ENCODE assay signal across 39 mouse cellular contexts in genomic region chr7:63932461-63932860, GRCm38 (mm10). TPM values are rescaled to one million over a fixed set of nuclear protein-coding genes. Genes with fewer than 3 reads are reported as not detected.
DNase-seq lines count a peak whose midpoint lies in the region; ATAC-seq and TF ChIP-seq lines count a peak whose summit lies in the region.
"Had no signal": no experiment of that assay in that cellular context is flagged by ENCODE, and none has a peak within 500 bp of the region (broad histone marks: within the 10 kb centered on the region; RNA-seq: fewer than 3 reads in every experiment).

No protein-coding gene starts in this region.

- peak; percentile 63 for ATAC-seq in erythroid progenitor cell, adult 5-6 weeks (replicated peaks; ENCODE audit: low FRiP score, poor library complexity, severe bottlenecking)
- no peak for ATAC-seq in liver, embryonic 15.5 days (ENCODE audit: insufficient read depth)
- ATAC-seq: forebrain, postnatal 0 days; hindbrain, embryonic 16.5 days; lung, postnatal 0 days had no signal

- no peak overlapping the region for H3K4me3 ChIP-seq in gastrocnemius, adult 2 months
- no peak overlapping the region for H3K4me3 ChIP-seq in liver, embryonic 15.5 days (replicated peaks)
- no peak overlapping the region for H3K4me3 ChIP-seq in layer of hippocampus, adult 2 months
- no peak overlapping the region for H3K4me3 ChIP-seq in forebrain, embryonic 10.5 days
- H3K4me3 ChIP-seq: embryonic facial prominence, embryonic 10.5 days; embryonic facial prominence, embryonic 15.5 days; heart, embryonic 13.5 days; neural tube, embryonic 15.5 days; stomach, embryonic 15.5 days had no signal

- 45% methylated on average over 3 of the region's 3 CpGs for WGBS in liver, embryonic 15.5 days (ENCODE audit: insufficient replicate concordance)
- 92% methylated on average over 3 of the region's 3 CpGs for WGBS in forebrain, embryonic 10.5 days

- no peak for DNase-seq in gastrocnemius, adult 2 months
- no peak for DNase-seq in gastrocnemius, adult 8-10 months (ENCODE audit: low spot score in 2 of 2)
- peak; percentile 40 for DNase-seq in ES-CJ7 (ENCODE audit: low read depth, low spot score)
- no peak for DNase-seq in layer of hippocampus, adult 2 months (ENCODE audit: low spot score in 2 of 2)
- no peak for DNase-seq in layer of hippocampus, postnatal 36 days
- no peak for DNase-seq in forebrain, embryonic 10.5 days (ENCODE audit: extremely low spot score, low spot score)
- DNase-seq: adrenal gland, postnatal 25 days; cerebellum, adult 8-10 months; cerebellum, postnatal 25 days; forebrain, postnatal 0 days; gastrocnemius, postnatal 36 days; kidney, adult 18-20 months; kidney, postnatal 4 days; lung, adult 18-20 months; lung, postnatal 4 days; midbrain, embryonic 14.5 days; retina, postnatal 1 day; right cerebral cortex, postnatal 14 days; thymus, postnatal 14 days had no signal

- no peaks in the 10 kb centered on the region for H3K27me3 ChIP-seq in liver, embryonic 15.5 days
- H3K27me3 ChIP-seq in forebrain, embryonic 10.5 days (ENCODE audit: poor library complexity, severe bottlenecking) = no peaks in the 10 kb centered on the region
- H3K27me3 ChIP-seq: embryonic facial prominence, embryonic 15.5 days; heart, embryonic 13.5 days; neural tube, embryonic 15.5 days; stomach, embryonic 15.5 days had no signal

- intact Hi-C loops in gastrocnemius, adult 2 months (cut with DNase I) = loop anchor here (10.0 kb wide), 1 partner anchor 222 kb away; the partner anchor contains the start of gene Trpm1

- no peak for TF ChIP-seq CTCF in gastrocnemius, adult 2 months (IDR thresholded peaks at IDR 0.05)
- TF ChIP-seq CTCF in layer of hippocampus, adult 2 months (conservative IDR thresholded peaks at IDR 0.05) = no peak

- peak overlapping the region; percentile 44; the same call in 1 of the 2 replicates for H3K27ac ChIP-seq in gastrocnemius, adult 2 months
- peak overlapping the region; percentile 48; the same call in 1 of the 2 replicates for H3K27ac ChIP-seq in liver, embryonic 15.5 days (replicated peaks)
- no peak overlapping the region for H3K27ac ChIP-seq in layer of hippocampus, adult 2 months
- no peak overlapping the region for H3K27ac ChIP-seq in forebrain, embryonic 10.5 days
- H3K27ac ChIP-seq: embryonic facial prominence, embryonic 10.5 days; embryonic facial prominence, embryonic 15.5 days; heart, embryonic 13.5 days; neural tube, embryonic 15.5 days; stomach, embryonic 15.5 days had no signal

- H3K9me3 ChIP-seq in liver, embryonic 15.5 days (replicated peaks) = no peaks in the 10 kb centered on the region
- H3K9me3 ChIP-seq in forebrain, embryonic 10.5 days = no peaks in the 10 kb centered on the region
- H3K9me3 ChIP-seq: embryonic facial prominence, embryonic 10.5 days; embryonic facial prominence, embryonic 15.5 days; heart, embryonic 13.5 days; neural tube, embryonic 15.5 days; stomach, embryonic 15.5 days had no signal

- H3K9ac ChIP-seq in liver, embryonic 15.5 days = no peak overlapping the region
- H3K9ac ChIP-seq: embryonic facial prominence, embryonic 15.5 days; forebrain, postnatal 0 days; heart, embryonic 13.5 days; neural tube, embryonic 15.5 days; stomach, embryonic 15.5 days had no signal

- peaks cover 97% of the 10 kb centered on the region for H3K4me1 ChIP-seq in liver, embryonic 15.5 days (replicated peaks)
- H3K4me1 ChIP-seq in forebrain, embryonic 10.5 days = peaks cover 29% of the 10 kb centered on the region

- H3K36me3 ChIP-seq in liver, embryonic 15.5 days (replicated peaks) = no peaks in the 10 kb centered on the region
- H3K36me3 ChIP-seq in forebrain, embryonic 10.5 days (replicated peaks) = no peaks in the 10 kb centered on the region
- H3K36me3 ChIP-seq: embryonic facial prominence, embryonic 10.5 days; embryonic facial prominence, embryonic 15.5 days; heart, embryonic 13.5 days; stomach, embryonic 15.5 days had no signal

- H3K4me2 ChIP-seq in liver, embryonic 15.5 days = peak overlapping the region; percentile 100
- H3K4me2 ChIP-seq: embryonic facial prominence, embryonic 15.5 days; heart, embryonic 13.5 days; neural tube, embryonic 15.5 days; stomach, embryonic 15.5 days had no signal

RNA-seq across cellular contexts. Expression of gene Klf13, which starts 6.3 kb away (rescaled TPM):
- total RNA-seq in gastrocnemius, adult 2 months (2021) = 10 to 100 TPM; 56.6 to 59.6 TPM
- total RNA-seq in gastrocnemius, adult 8-10 months (2022) = 10 to 100 TPM; 35.8 to 65.5 (median 41.6) TPM
- 41.8 and 46.9 TPM in 2 replicates for total RNA-seq in erythroid progenitor cell, adult 5-6 weeks (2015; ENCODE audit: low replicate concordance)
- 53.8 and 60.1 TPM in 2 replicates for total RNA-seq in erythroid progenitor cell, adult 5-6 weeks (2017; ENCODE audit: low replicate concordance)
- 15.3 and 15.6 TPM in 2 replicates for polyA plus RNA-seq in liver, embryonic 15.5 days (2015; fragmentation: Nextera tagmentation; extraction: Ambion mirVana)
- total RNA-seq in layer of hippocampus, adult 2 months (2021) = 100 to 1,000 TPM; 200 to 216 TPM
- total RNA-seq in layer of hippocampus, postnatal 36 days (2021) = 100 to 1,000 TPM; 189 to 211 TPM
- polyA plus RNA-seq in forebrain, embryonic 10.5 days (2016; fragmentation: Nextera tagmentation; extraction: Ambion mirVana) = 23.1 and 23.8 TPM in 2 replicates

RNA-seq across cellular contexts. Expression of gene E030018B13Rik, which starts 15.8 kb away (rescaled TPM):
- total RNA-seq in gastrocnemius, adult 2 months (2021) = under 1 TPM in 1 of 2 experiments, not detected in 1; 0.22 TPM
- not detected for total RNA-seq in gastrocnemius, adult 8-10 months (2022)
- total RNA-seq in erythroid progenitor cell, adult 5-6 weeks (2015; ENCODE audit: low replicate concordance) = not detected in 2 replicates
- total RNA-seq in erythroid progenitor cell, adult 5-6 weeks (2017; ENCODE audit: low replicate concordance) = not detected in 2 replicates
- polyA plus RNA-seq in liver, embryonic 15.5 days (2015; fragmentation: Nextera tagmentation; extraction: Ambion mirVana) = not detected in 2 replicates
- total RNA-seq in layer of hippocampus, adult 2 months (2021) = not detected
- not detected for total RNA-seq in layer of hippocampus, postnatal 36 days (2021)
- polyA plus RNA-seq in forebrain, embryonic 10.5 days (2016; fragmentation: Nextera tagmentation; extraction: Ambion mirVana) = 0.21 TPM in 1 of 2 replicates, not detected in the other
- total RNA-seq: adrenal gland, adult 18-20 months; adrenal gland, postnatal 25 days; forebrain, postnatal 0 days; gastrocnemius, postnatal 36 days; heart, adult 8-10 months; heart, postnatal 10 days; left cerebral cortex, adult 18-20 months; left cerebral cortex, postnatal 14 days; monocyte, adult 5-6 weeks had no signal
- polyA plus RNA-seq: embryonic facial prominence, embryonic 10.5 days; forebrain, embryonic 11.5 days; forebrain, postnatal 0 days; heart, embryonic 13.5 days; hindbrain, embryonic 16.5 days; kidney, embryonic 16.5 days; limb, embryonic 11.5 days; midbrain, embryonic 14.5 days; neural tube, embryonic 15.5 days; small intestine, adult 2 months; urinary bladder, adult 2 months had no signal

Comparison
In these comparisons a context has a peak if more than half of its experiments do, and no peak if none do; other contexts are left out.
1. H3K27ac ChIP-seq: peak in gastrocnemius, adult 2 months (single experiment) and liver, embryonic 15.5 days (single experiment); none in layer of hippocampus, adult 2 months (single experiment) and forebrain, embryonic 10.5 days (single experiment).